ENCODE assay signal across 8 mouse cellular contexts in genomic region chr12:59065776-59066175, GRCm38 (mm10). TPM values are rescaled to one million over a fixed set of nuclear protein-coding genes. Genes with fewer than 3 reads are reported as not detected.
DNase-seq lines count a peak whose midpoint lies in the region; ATAC-seq lines count a peak whose summit lies in the region.

No protein-coding gene starts in this region.

- 72% methylated on average over 3 of the region's 3 CpGs for whole genome bisulfite sequencing in kidney, embryonic 16.5 days
- 72% methylated on average over 3 of the region's 3 CpGs for WGBS in embryonic facial prominence, embryonic 13.5 days
- WGBS in limb, embryonic 10.5 days = 79% methylated on average over 3 of the region's 3 CpGs
- 84% methylated on average over 3 of the region's 3 CpGs for WGBS in neural tube, embryonic 14.5 days

- H3K9ac ChIP-seq in kidney, embryonic 16.5 days (replicated peaks; ENCODE audit: low read length) = peak overlapping the region; percentile 66
- peak overlapping the region; percentile 100 for H3K9ac ChIP-seq in embryonic facial prominence, embryonic 13.5 days
- peak overlapping the region; percentile 98; the same call in 1 of the 2 replicates for H3K9ac ChIP-seq in neural tube, embryonic 14.5 days (replicated peaks; ENCODE audit: low read depth, low read length)

- H3K27me3 ChIP-seq in kidney, embryonic 16.5 days (ENCODE audit: insufficient read depth, low read length) = no peaks in the 10 kb centered on the region
- H3K27me3 ChIP-seq in embryonic facial prominence, embryonic 13.5 days = no peaks in the 10 kb centered on the region
- no peaks in the 10 kb centered on the region for H3K27me3 ChIP-seq in limb, embryonic 10.5 days (ENCODE audit: low read depth, poor library complexity, severe bottlenecking)
- no peaks in the 10 kb centered on the region for H3K27me3 ChIP-seq in neural tube, embryonic 14.5 days (ENCODE audit: control insufficient read depth, insufficient read depth, low read length)

- peak overlapping the region; percentile 92 for H3K27ac ChIP-seq in kidney, embryonic 16.5 days (ENCODE audit: low read length)
- peak overlapping the region; percentile 93 for H3K27ac ChIP-seq in embryonic facial prominence, embryonic 13.5 days
- H3K27ac ChIP-seq in limb, embryonic 10.5 days = peak overlapping the region; percentile 95
- peak overlapping the region; percentile 81 for H3K27ac ChIP-seq in neural tube, embryonic 14.5 days (ENCODE audit: low read depth, low read length)

- no peak for ATAC-seq in kidney, embryonic 16.5 days (ENCODE audit: low FRiP score, low TSS enrichment)
- no peak for ATAC-seq in embryonic facial prominence, embryonic 13.5 days (ENCODE audit: insufficient number of reproducible peaks, insufficient read depth, low FRiP score, low TSS enrichment, low read depth)
- ATAC-seq in neural tube, embryonic 14.5 days (ENCODE audit: low read depth) = no peak
- ATAC-seq in inflammation-experienced regulatory T-cells, adult 6 months = no peak

- H3K36me3 ChIP-seq in kidney, embryonic 16.5 days (ENCODE audit: insufficient read depth, low read length) = peaks cover 25% of the 10 kb centered on the region
- H3K36me3 ChIP-seq in embryonic facial prominence, embryonic 13.5 days = peaks cover 28% of the 10 kb centered on the region
- peaks cover 30% of the 10 kb centered on the region for H3K36me3 ChIP-seq in limb, embryonic 10.5 days
- peaks cover 16% of the 10 kb centered on the region; the same call in 1 of the 2 replicates for H3K36me3 ChIP-seq in neural tube, embryonic 14.5 days (ENCODE audit: control insufficient read depth, insufficient read depth, low read length)

- no peak for DNase-seq in kidney, adult 8-10 months
- no peak for DNase-seq in limb, embryonic 10.5 days (ENCODE audit: low spot score)
- no peak for DNase-seq in adrenal gland, postnatal 10 days
- DNase-seq in thymus, postnatal 25 days = no peak

- no peaks in the 10 kb centered on the region for H3K9me3 ChIP-seq in kidney, embryonic 16.5 days (ENCODE audit: low read length)
- H3K9me3 ChIP-seq in embryonic facial prominence, embryonic 13.5 days = no peaks in the 10 kb centered on the region
- H3K9me3 ChIP-seq in limb, embryonic 10.5 days (replicated peaks) = no peaks in the 10 kb centered on the region
- H3K9me3 ChIP-seq in neural tube, embryonic 14.5 days (ENCODE audit: control insufficient read depth, low read length) = no peaks in the 10 kb centered on the region

- H3K4me2 ChIP-seq in kidney, embryonic 16.5 days (replicated peaks; ENCODE audit: low read depth, low read length) = peak overlapping the region; percentile 53
- peak overlapping the region; percentile 68 for H3K4me2 ChIP-seq in embryonic facial prominence, embryonic 13.5 days
- peak overlapping the region; percentile 51 for H3K4me2 ChIP-seq in neural tube, embryonic 14.5 days (ENCODE audit: low read depth, low read length)

- H3K4me3 ChIP-seq in kidney, embryonic 16.5 days (ENCODE audit: low read length) = peak overlapping the region; percentile 98; the same call in 1 of the 2 replicates
- H3K4me3 ChIP-seq in embryonic facial prominence, embryonic 13.5 days = peak overlapping the region; percentile 98; the same call in 1 of the 2 replicates
- peak overlapping the region; percentile 84 for H3K4me3 ChIP-seq in limb, embryonic 10.5 days
- H3K4me3 ChIP-seq in neural tube, embryonic 14.5 days (ENCODE audit: low read depth, low read length) = peak overlapping the region; percentile 97

- peaks cover 9% of the 10 kb centered on the region; the same call in 1 of the 2 replicates for H3K4me1 ChIP-seq in kidney, embryonic 16.5 days (ENCODE audit: insufficient read depth, low read length)
- peaks cover 9% of the 10 kb centered on the region; the same call in 1 of the 2 replicates for H3K4me1 ChIP-seq in embryonic facial prominence, embryonic 13.5 days
- peaks cover 13% of the 10 kb centered on the region for H3K4me1 ChIP-seq in limb, embryonic 10.5 days
- peaks cover 4% of the 10 kb centered on the region; the same call in 1 of the 2 replicates for H3K4me1 ChIP-seq in neural tube, embryonic 14.5 days (ENCODE audit: control insufficient read depth, insufficient read depth, low read length)

RNA-seq across cellular contexts. Expression of gene Pnn, which starts 0.9 kb away (rescaled TPM):
- polyA plus RNA-seq in kidney, embryonic 16.5 days (2015; fragmentation: Nextera tagmentation; extraction: Ambion mirVana) = 88.9 and 106 TPM in 2 replicates
- 135 and 141 TPM in 2 replicates for polyA plus RNA-seq in embryonic facial prominence, embryonic 13.5 days (2015; fragmentation: Nextera tagmentation; extraction: Ambion mirVana)
- polyA plus RNA-seq in limb, embryonic 10.5 days (2016; fragmentation: Nextera tagmentation; extraction: Ambion mirVana) = 97.8 and 113 TPM in 2 replicates
- 77.4 and 86.2 TPM in 2 replicates for polyA plus RNA-seq in neural tube, embryonic 14.5 days (2014; fragmentation: Nextera tagmentation; extraction: Ambion mirVana)
- 100 to 1,000 TPM in 2 of 3 experiments, 10 to 100 TPM in 1; 95.0 to 156 (median 100) TPM for polyA plus RNA-seq in inflammation-experienced regulatory T-cells, adult 6 months (2017; shearing (Covaris generic))
- 10 to 100 TPM; 33.8 to 50.0 TPM for total RNA-seq in adrenal gland, postnatal 10 days (2021)

RNA-seq across cellular contexts. Expression of gene Trappc6b, which starts 4.5 kb away (rescaled TPM):
- 94.4 and 97.3 TPM in 2 replicates for polyA plus RNA-seq in kidney, embryonic 16.5 days (2015; fragmentation: Nextera tagmentation; extraction: Ambion mirVana)
- 89.1 and 95.8 TPM in 2 replicates for polyA plus RNA-seq in embryonic facial prominence, embryonic 13.5 days (2015; fragmentation: Nextera tagmentation; extraction: Ambion mirVana)
- 61.6 and 74.4 TPM in 2 replicates for polyA plus RNA-seq in limb, embryonic 10.5 days (2016; fragmentation: Nextera tagmentation; extraction: Ambion mirVana)
- 123 and 129 TPM in 2 replicates for polyA plus RNA-seq in neural tube, embryonic 14.5 days (2014; fragmentation: Nextera tagmentation; extraction: Ambion mirVana)
- 100 to 1,000 TPM in 2 of 3 experiments, 10 to 100 TPM in 1; 70.3 to 103 (median 103) TPM for polyA plus RNA-seq in inflammation-experienced regulatory T-cells, adult 6 months (2017; shearing (Covaris generic))
- 10 to 100 TPM; 83.3 to 85.0 TPM for total RNA-seq in adrenal gland, postnatal 10 days (2021)

RNA-seq across cellular contexts. Expression of gene Mia2, which starts 29.8 kb away (rescaled TPM):
- polyA plus RNA-seq in kidney, embryonic 16.5 days (2015; fragmentation: Nextera tagmentation; extraction: Ambion mirVana) = 68.5 and 72.8 TPM in 2 replicates
- 62.6 and 64.5 TPM in 2 replicates for polyA plus RNA-seq in embryonic facial prominence, embryonic 13.5 days (2015; fragmentation: Nextera tagmentation; extraction: Ambion mirVana)
- polyA plus RNA-seq in limb, embryonic 10.5 days (2016; fragmentation: Nextera tagmentation; extraction: Ambion mirVana) = 48.6 and 56.4 TPM in 2 replicates
- 38.9 and 41.4 TPM in 2 replicates for polyA plus RNA-seq in neural tube, embryonic 14.5 days (2014; fragmentation: Nextera tagmentation; extraction: Ambion mirVana)
- polyA plus RNA-seq in inflammation-experienced regulatory T-cells, adult 6 months (2017; shearing (Covaris generic)) = 10 to 100 TPM; 19.0 to 34.2 (median 32.9) TPM
- total RNA-seq in adrenal gland, postnatal 10 days (2021) = 10 to 100 TPM; 86.8 to 88.6 TPM

RNA-seq across cellular contexts. Expression of gene Gemin2, which starts 52.6 kb away (rescaled TPM):
- polyA plus RNA-seq in kidney, embryonic 16.5 days (2015; fragmentation: Nextera tagmentation; extraction: Ambion mirVana) = 30.3 and 30.7 TPM in 2 replicates
- 32.3 and 38.3 TPM in 2 replicates for polyA plus RNA-seq in embryonic facial prominence, embryonic 13.5 days (2015; fragmentation: Nextera tagmentation; extraction: Ambion mirVana)
- polyA plus RNA-seq in limb, embryonic 10.5 days (2016; fragmentation: Nextera tagmentation; extraction: Ambion mirVana) = 47.9 and 56.6 TPM in 2 replicates
- polyA plus RNA-seq in neural tube, embryonic 14.5 days (2014; fragmentation: Nextera tagmentation; extraction: Ambion mirVana) = 11.9 and 15.2 TPM in 2 replicates
- 10 to 100 TPM; 38.4 to 43.3 (median 39.6) TPM for polyA plus RNA-seq in inflammation-experienced regulatory T-cells, adult 6 months (2017; shearing (Covaris generic))
- 10 to 100 TPM; 11.1 to 13.5 TPM for total RNA-seq in adrenal gland, postnatal 10 days (2021)

RNA-seq across cellular contexts. Expression of gene Sec23a, which starts 54.0 kb away (rescaled TPM):
- polyA plus RNA-seq in kidney, embryonic 16.5 days (2015; fragmentation: Nextera tagmentation; extraction: Ambion mirVana) = 78.7 and 83.9 TPM in 2 replicates
- polyA plus RNA-seq in embryonic facial prominence, embryonic 13.5 days (2015; fragmentation: Nextera tagmentation; extraction: Ambion mirVana) = 83.1 and 87.9 TPM in 2 replicates
- 50.4 and 74.2 TPM in 2 replicates for polyA plus RNA-seq in limb, embryonic 10.5 days (2016; fragmentation: Nextera tagmentation; extraction: Ambion mirVana)
- polyA plus RNA-seq in neural tube, embryonic 14.5 days (2014; fragmentation: Nextera tagmentation; extraction: Ambion mirVana) = 127 and 139 TPM in 2 replicates
- polyA plus RNA-seq in inflammation-experienced regulatory T-cells, adult 6 months (2017; shearing (Covaris generic)) = 10 to 100 TPM; 30.8 to 34.0 (median 32.3) TPM
- 10 to 100 TPM; 45.3 to 45.6 TPM for total RNA-seq in adrenal gland, postnatal 10 days (2021)
